Mouse (Mus musculus): Measurements from ENCODE around the gene Col4a3. TPM values are rescaled to one million over a fixed set of nuclear protein-coding genes. Genes with fewer than 3 reads are reported as not detected.

Col4a3 gene
- 1.0 TPM for polyA plus RNA-seq (2014; fragmentation: Illumina TruSeq; extraction: RNeasy Lipid Tissue Mini Kit (QIAGEN cat#74804); ENCODE audit: low read depth, low replicate concordance)

GRCm38 (mm10) chr1:82586713-82587399 lies at the start of gene Col4a3, which contains the start of gene Col4a4:
Gene Col4a3, plus strand, starts transcription at chr1:82586921.
Gene Col4a4, minus strand, starts transcription at chr1:82586849.

GRCm38 (mm10) chr1:82724339-82725025 lies 137.8 kb downstream of the Col4a3 start, which contains the start of gene Mff:
Gene Mff, plus strand, starts transcription at chr1:82724890.

DNA sequence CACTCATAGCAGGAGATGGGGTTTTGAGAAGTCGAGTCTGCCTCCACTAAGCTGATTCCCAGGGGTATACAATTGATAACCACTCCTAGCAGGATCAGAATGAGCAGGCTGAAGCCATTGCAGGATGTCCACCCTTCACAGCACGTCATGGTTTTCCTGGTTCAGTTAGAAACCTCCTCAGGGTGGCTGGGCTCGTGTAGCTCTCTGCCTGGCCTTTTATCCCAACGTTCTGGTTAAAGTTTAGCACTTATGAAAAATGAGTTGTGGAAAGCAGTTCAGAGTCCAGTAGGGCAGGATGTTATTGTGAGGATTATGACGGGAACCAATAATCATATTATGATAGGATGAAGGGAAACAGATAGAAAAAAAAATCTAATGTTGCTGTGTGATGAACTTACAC lies 181.5 kb downstream of the Col4a3 start, which contains the start of gene Tm4sf20:
Gene Tm4sf20, minus strand, starts transcription at position 193 of the 400 bp plus-strand sequence.

DNA sequence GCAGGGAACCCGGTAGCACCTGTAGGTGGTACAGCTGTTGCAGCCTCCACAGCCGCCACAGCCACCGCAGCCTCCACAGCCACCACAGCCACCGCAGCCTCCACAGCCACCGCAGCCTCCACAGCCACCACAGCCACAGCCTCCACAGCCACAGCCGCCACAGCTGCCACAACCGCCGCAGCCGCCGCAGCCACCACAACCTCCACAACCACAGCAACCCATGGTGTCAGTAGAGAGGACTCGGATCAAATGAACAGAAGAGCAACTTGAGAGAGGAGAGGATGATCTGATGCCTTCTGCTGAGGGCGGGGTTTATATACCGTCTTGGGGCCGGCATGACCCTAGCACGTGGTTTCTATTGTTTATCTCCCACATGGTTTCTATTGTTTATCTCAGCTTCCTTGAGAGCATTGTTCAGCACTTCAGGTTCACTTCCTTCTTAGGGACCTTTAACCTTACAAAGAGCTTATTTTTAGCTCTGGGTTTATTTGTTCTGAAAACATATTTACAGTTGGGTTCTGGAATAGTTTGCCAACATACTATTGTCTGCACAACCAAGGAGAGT lies 184.4 kb downstream of the Col4a3 start, which contains the start of gene Gm47791:
Gene Gm47791, minus strand, starts transcription at position 222 of the 565 bp plus-strand sequence.

Other genes with a start within 250 kb of the Col4a3 start
- gene Col4a4, start 72 bp upstream of the Col4a3 start, polyA plus RNA-seq (2014; fragmentation: Illumina TruSeq; extraction: RNeasy Lipid Tissue Mini Kit (QIAGEN cat#74804); ENCODE audit: low read depth, low replicate concordance), result 0.26 TPM
- 89.7 TPM for gene Mff, start 138.0 kb downstream of the Col4a3 start, polyA plus RNA-seq (2014; fragmentation: Illumina TruSeq; extraction: RNeasy Lipid Tissue Mini Kit (QIAGEN cat#74804); ENCODE audit: low read depth, low replicate concordance)
- not detected for gene Tm4sf20, start 181.5 kb downstream of the Col4a3 start, polyA plus RNA-seq (2014; fragmentation: Illumina TruSeq; extraction: RNeasy Lipid Tissue Mini Kit (QIAGEN cat#74804); ENCODE audit: low read depth, low replicate concordance)
- not detected for gene Gm47791, start 184.3 kb downstream of the Col4a3 start, polyA plus RNA-seq (2014; fragmentation: Illumina TruSeq; extraction: RNeasy Lipid Tissue Mini Kit (QIAGEN cat#74804); ENCODE audit: low read depth, low replicate concordance)